Mouse (Mus musculus): ENCODE measurements at regions not wholly inside any gene's neighbourhood (a gene's known extent, or its start where the extent isn't known, plus 50 kb on each side); places are given as distances from the start of the nearest gene placed in this dataset.

DNA sequence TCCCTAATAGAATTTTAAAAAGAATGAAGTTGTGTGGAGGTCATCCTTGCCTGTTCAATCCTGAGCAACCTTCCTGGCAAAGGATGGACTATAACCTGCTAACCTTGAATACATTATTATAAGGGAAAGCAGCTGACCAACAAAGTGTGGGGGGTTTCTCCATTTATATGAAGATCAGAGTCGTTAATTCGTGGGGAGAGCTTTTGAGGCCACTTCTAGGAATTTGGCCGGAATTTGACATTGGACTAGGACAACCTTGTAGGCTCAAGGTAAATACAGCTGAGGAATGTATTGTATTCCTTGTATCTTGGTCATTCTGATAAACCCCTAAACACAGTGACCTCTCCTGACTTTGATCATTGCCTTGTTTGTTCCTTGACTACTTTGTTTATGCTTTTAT, 56.9 kb downstream of the Klf4 start:
- Histone ChIP-seq H3K27ac (ENCODE audit: low read depth, low read length) (no peak overlapping the region), H3K4me2 (replicated peaks; ENCODE audit: low read depth, low read length) (no peak overlapping the region), H3K9ac (ENCODE audit: low read depth, low read length) (no peak overlapping the region), H3K9me3 (ENCODE audit: control insufficient read depth, low read length) (no peaks in the 10 kb centered on the region), H3K4me3 (ENCODE audit: low read depth, low read length) (no peak overlapping the region), H3K27me3 (ENCODE audit: control insufficient read depth, insufficient read depth, low read length) (no peaks in the 10 kb centered on the region), H3K4me1 (replicated peaks; ENCODE audit: control insufficient read depth, insufficient read depth, low read length) (no peaks in the 10 kb centered on the region), H3K36me3 (ENCODE audit: control insufficient read depth, insufficient read depth, low read length) (no peaks in the 10 kb centered on the region)
- ATAC-seq (ENCODE audit: low FRiP score) (no peak), DNase-seq (ENCODE audit: low spot score) (no peak)
- WGBS = 82% methylated on average over 3 of the region's 3 CpGs

DNA sequence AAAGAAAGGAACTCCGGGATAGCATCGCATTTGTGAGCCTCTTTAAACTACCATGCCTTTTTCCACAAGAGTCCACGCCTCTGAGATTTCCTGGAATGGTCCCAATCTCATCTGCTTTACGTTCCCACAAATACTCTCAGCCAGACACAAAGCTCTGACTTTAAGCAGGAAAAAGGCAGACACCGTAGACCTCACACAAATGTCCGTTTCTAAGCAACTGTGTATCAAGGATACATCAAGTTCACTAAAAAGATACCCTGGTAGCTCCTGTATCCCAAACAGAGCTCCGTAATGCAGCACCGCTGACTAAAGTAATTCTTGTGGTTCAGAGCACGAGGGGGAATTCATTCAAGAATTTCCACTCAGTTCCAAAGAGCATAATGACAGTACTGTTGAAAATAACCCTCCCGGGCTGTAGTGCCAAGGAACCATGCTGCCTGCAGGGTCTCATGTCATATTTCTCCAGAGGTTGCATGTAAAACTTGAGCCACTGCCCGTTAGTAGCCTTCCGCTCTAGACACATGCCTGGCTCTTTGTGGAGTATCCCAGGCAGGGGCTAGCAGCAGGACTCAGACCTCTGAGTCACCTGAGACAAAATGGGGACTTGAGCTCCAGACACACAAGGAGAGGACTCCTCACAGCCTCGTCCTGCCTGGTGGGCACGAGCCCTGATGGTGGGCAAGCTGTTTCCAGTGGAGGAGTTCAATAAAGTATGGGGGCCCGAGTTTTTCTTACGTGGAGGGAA, 58.0 kb downstream of the Klf4 start:
- WGBS = 85% methylated on average over 16 of the region's 16 CpGs
- H3K9me3 ChIP-seq (ENCODE audit: control insufficient read depth, low read length) = no peaks in the 10 kb centered on the region

GRCm38 (mm10) chr4:55472649-55473048, 59.6 kb downstream of the Klf4 start:
- Histone ChIP-seq H3K27me3 (ENCODE audit: control insufficient read depth, insufficient read depth, low read length) (no peaks in the 10 kb centered on the region), H3K4me2 (replicated peaks; ENCODE audit: low read depth, low read length) (no peak overlapping the region), H3K9ac (ENCODE audit: low read depth, low read length) (no peak overlapping the region), H3K4me3 (ENCODE audit: low read depth, low read length) (no peak overlapping the region), H3K27ac (ENCODE audit: low read depth, low read length) (no peak overlapping the region), H3K36me3 (ENCODE audit: control insufficient read depth, insufficient read depth, low read length) (no peaks in the 10 kb centered on the region), H3K4me1 (replicated peaks; ENCODE audit: control insufficient read depth, insufficient read depth, low read length) (no peaks in the 10 kb centered on the region), H3K9me3 (ENCODE audit: control insufficient read depth, low read length) (no peaks in the 10 kb centered on the region)
- DNase-seq (ENCODE audit: low spot score) = no peak
- WGBS = 73% methylated on average over 2 of the region's 2 CpGs
- ATAC-seq (ENCODE audit: low FRiP score) = no peak

More for the DNA sequence above, 58.0 kb downstream of the Klf4 start:
- Histone ChIP-seq H3K4me2 (replicated peaks; ENCODE audit: low read depth, low read length) (no peak overlapping the region), H3K36me3 (ENCODE audit: control insufficient read depth, insufficient read depth, low read length) (no peaks in the 10 kb centered on the region), H3K9ac (ENCODE audit: low read depth, low read length) (no peak overlapping the region), H3K27me3 (ENCODE audit: control insufficient read depth, insufficient read depth, low read length) (no peaks in the 10 kb centered on the region), H3K4me3 (ENCODE audit: low read depth, low read length) (no peak overlapping the region), H3K4me1 (replicated peaks; ENCODE audit: control insufficient read depth, insufficient read depth, low read length) (no peaks in the 10 kb centered on the region), H3K27ac (ENCODE audit: low read depth, low read length) (no peak overlapping the region)
- no peak for DNase-seq (ENCODE audit: low spot score)
- no peak for ATAC-seq (ENCODE audit: low FRiP score)

- no peak overlapping the region for H3K4me2 ChIP-seq (replicated peaks; ENCODE audit: low read depth, low read length)
- WGBS = 81% methylated on average over 13 of the region's 13 CpGs
Observed at GRCm38 (mm10) chr4:55470779-55471663, 61.2 kb downstream of the Klf4 start.

GRCm38 (mm10) chr4:55464192-55464591, 68.1 kb downstream of the Klf4 start:
- no peaks in the 10 kb centered on the region for H3K36me3 ChIP-seq (ENCODE audit: control insufficient read depth, insufficient read depth, low read length)
- WGBS = 10% methylated on average over 8 of the region's 8 CpGs
- no peaks in the 10 kb centered on the region; the same call in 1 of the 2 replicates for H3K4me1 ChIP-seq (replicated peaks; ENCODE audit: control insufficient read depth, insufficient read depth, low read length)
- no peaks in the 10 kb centered on the region for H3K27me3 ChIP-seq (ENCODE audit: control insufficient read depth, insufficient read depth, low read length)
- ATAC-seq (ENCODE audit: low FRiP score) (no peak; the same call in 1 of the 2 replicates), DNase-seq (ENCODE audit: low spot score) (no peak)
- H3K9me3 ChIP-seq (ENCODE audit: control insufficient read depth, low read length) = no peaks in the 10 kb centered on the region
- no peak overlapping the region for H3K4me2 ChIP-seq (replicated peaks; ENCODE audit: low read depth, low read length)
- H3K9ac ChIP-seq (ENCODE audit: low read depth, low read length) = 0 out of 2 replicates have a peak overlapping the region, but pooled peaks have one; percentile 11
- H3K4me3 ChIP-seq (ENCODE audit: low read depth, low read length) = no peak overlapping the region
- H3K27ac ChIP-seq (ENCODE audit: low read depth, low read length) = no peak overlapping the region

More at GRCm38 (mm10) chr4:55470779-55471663, 61.2 kb downstream of the Klf4 start:
- DNase-seq (ENCODE audit: low spot score) (no peak), ATAC-seq (ENCODE audit: low FRiP score) (no peak)
- Histone ChIP-seq H3K27me3 (ENCODE audit: control insufficient read depth, insufficient read depth, low read length) (no peaks in the 10 kb centered on the region), H3K27ac (ENCODE audit: low read depth, low read length) (no peak overlapping the region), H3K9ac (ENCODE audit: low read depth, low read length) (no peak overlapping the region), H3K9me3 (ENCODE audit: control insufficient read depth, low read length) (no peaks in the 10 kb centered on the region), H3K4me3 (ENCODE audit: low read depth, low read length) (no peak overlapping the region), H3K4me1 (replicated peaks; ENCODE audit: control insufficient read depth, insufficient read depth, low read length) (no peaks in the 10 kb centered on the region), H3K36me3 (ENCODE audit: control insufficient read depth, insufficient read depth, low read length) (no peaks in the 10 kb centered on the region)

DNA sequence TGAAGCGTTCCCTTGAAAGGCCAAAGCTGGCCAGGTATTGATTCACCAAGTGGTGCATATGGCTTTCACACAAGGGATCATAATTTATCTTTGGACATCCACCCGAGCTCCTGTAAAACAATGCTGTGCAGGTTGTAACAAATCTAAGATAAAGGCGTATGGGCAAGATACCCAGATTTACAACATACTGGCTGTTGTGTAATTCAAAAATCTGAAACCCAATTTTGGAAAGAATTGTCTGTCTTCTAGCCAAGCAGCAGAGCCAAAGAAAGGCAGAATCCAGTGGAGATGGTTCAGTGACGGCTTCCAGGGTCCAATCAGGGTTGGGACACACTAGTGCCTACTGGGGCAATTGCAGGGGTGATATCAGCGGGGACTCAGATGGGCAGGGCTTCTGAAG, 70.3 kb downstream of the Klf4 start:
- Histone ChIP-seq H3K4me3 (ENCODE audit: low read depth, low read length) (no peak overlapping the region), H3K27ac (ENCODE audit: low read depth, low read length) (no peak overlapping the region), H3K9me3 (ENCODE audit: control insufficient read depth, low read length) (no peaks in the 10 kb centered on the region), H3K9ac (ENCODE audit: low read depth, low read length) (no peak overlapping the region), H3K4me1 (replicated peaks; ENCODE audit: control insufficient read depth, insufficient read depth, low read length) (no peaks in the 10 kb centered on the region; the same call in 1 of the 2 replicates), H3K36me3 (ENCODE audit: control insufficient read depth, insufficient read depth, low read length) (no peaks in the 10 kb centered on the region), H3K27me3 (ENCODE audit: control insufficient read depth, insufficient read depth, low read length) (no peaks in the 10 kb centered on the region), H3K4me2 (replicated peaks; ENCODE audit: low read depth, low read length) (no peak overlapping the region)
- DNase-seq (ENCODE audit: low spot score) (no peak), ATAC-seq (ENCODE audit: low FRiP score) (no peak)
- WGBS = 83% methylated on average over 5 of the region's 5 CpGs

DNA sequence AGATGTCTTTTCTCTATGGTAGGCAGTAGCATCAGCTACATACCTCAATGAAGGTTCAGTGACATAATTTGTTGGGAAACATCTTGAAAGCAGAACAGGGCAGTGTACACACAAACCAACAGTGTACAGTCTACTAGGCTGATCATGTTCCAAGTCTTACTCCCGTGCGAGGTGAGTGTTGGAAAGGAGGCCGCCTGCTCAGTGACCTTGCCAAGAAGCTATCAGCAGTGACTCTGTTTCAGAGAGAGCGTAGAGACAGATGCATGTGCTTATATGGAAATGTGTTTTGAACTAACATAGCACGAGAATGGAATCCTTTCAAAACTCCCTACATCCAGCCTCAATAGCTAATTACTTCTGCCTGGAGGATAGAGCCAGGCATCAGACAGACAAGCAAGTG, 78.4 kb downstream of the Klf4 start:
- ATAC-seq (ENCODE audit: low FRiP score) (no peak), DNase-seq (ENCODE audit: low spot score) (no peak)
- no peaks in the 10 kb centered on the region for H3K9me3 ChIP-seq (ENCODE audit: control insufficient read depth, low read length)
- H3K27ac ChIP-seq (ENCODE audit: low read depth, low read length) = no peak overlapping the region
- no peak overlapping the region for H3K4me2 ChIP-seq (replicated peaks; ENCODE audit: low read depth, low read length)
- H3K9ac ChIP-seq (ENCODE audit: low read depth, low read length) = no peak overlapping the region
- no peaks in the 10 kb centered on the region for H3K27me3 ChIP-seq (ENCODE audit: control insufficient read depth, insufficient read depth, low read length)
- WGBS = 85% methylated on average over 5 of the region's 5 CpGs
- H3K36me3 ChIP-seq (ENCODE audit: control insufficient read depth, insufficient read depth, low read length) = no peaks in the 10 kb centered on the region
- H3K4me3 ChIP-seq (ENCODE audit: low read depth, low read length) = no peak overlapping the region
- no peaks in the 10 kb centered on the region for H3K4me1 ChIP-seq (replicated peaks; ENCODE audit: control insufficient read depth, insufficient read depth, low read length)

DNA sequence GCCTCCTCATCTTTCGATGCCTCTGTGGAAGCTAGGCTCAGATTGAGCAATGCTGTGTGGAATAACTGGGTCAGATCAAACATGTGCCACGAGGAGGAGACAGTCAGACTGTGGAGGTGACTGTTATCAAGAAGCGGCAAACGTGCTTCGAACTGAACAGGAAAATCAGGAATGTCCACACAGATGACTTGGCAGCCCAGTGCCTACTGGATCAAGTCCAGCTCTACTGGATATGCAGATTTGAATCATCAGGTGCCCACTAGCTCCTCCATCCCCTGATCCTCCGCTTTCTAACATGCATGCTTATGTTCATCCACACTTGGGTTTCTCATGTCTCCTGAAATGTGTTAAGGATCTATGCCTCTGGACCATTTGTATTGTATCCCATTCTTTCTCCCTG, 79.7 kb downstream of the Klf4 start:
- H3K9me3 ChIP-seq (ENCODE audit: control insufficient read depth, low read length) = no peaks in the 10 kb centered on the region
- H3K9ac ChIP-seq (ENCODE audit: low read depth, low read length) = no peak overlapping the region
- no peaks in the 10 kb centered on the region for H3K36me3 ChIP-seq (ENCODE audit: control insufficient read depth, insufficient read depth, low read length)
- no peak for DNase-seq (ENCODE audit: low spot score)
- H3K4me3 ChIP-seq (ENCODE audit: low read depth, low read length) = no peak overlapping the region
- H3K27ac ChIP-seq (ENCODE audit: low read depth, low read length) = no peak overlapping the region
- no peak for ATAC-seq (ENCODE audit: low FRiP score)
- no peak overlapping the region for H3K4me2 ChIP-seq (replicated peaks; ENCODE audit: low read depth, low read length)
- no peaks in the 10 kb centered on the region for H3K27me3 ChIP-seq (ENCODE audit: control insufficient read depth, insufficient read depth, low read length)
- no peaks in the 10 kb centered on the region for H3K4me1 ChIP-seq (replicated peaks; ENCODE audit: control insufficient read depth, insufficient read depth, low read length)
- WGBS = 85% methylated on average over 6 of the region's 6 CpGs
